Comparison of ENCODE assay signal across 7 mouse cellular contexts in genomic region chr19:24030871-24031556, GRCm38 (mm10). TPM values are rescaled to one million over a fixed set of nuclear protein-coding genes. Genes with fewer than 3 reads are reported as not detected.
DNase-seq lines count a peak whose midpoint lies in the region; ATAC-seq and TF ChIP-seq lines count a peak whose summit lies in the region.

TSS of gene Fam189a2 (minus strand) at chr19:24031019.

- peak; percentile 41 for DNase-seq in R1 (ENCODE audit: low read depth, low spot score)
- peak; percentile 37 for DNase-seq in heart, postnatal 25 days (ENCODE audit: low spot score)
- DNase-seq in layer of hippocampus, adult 9-11 months, result peak; percentile 26
- DNase-seq in midbrain, embryonic 10.5 days (ENCODE audit: low spot score), result peak; percentile 57
- peak; percentile 35 for DNase-seq in urinary bladder, postnatal 14 days (ENCODE audit: low spot score)

- peak within 1 kb of the TSS; percentile 79 for H3K4me3 ChIP-seq in bone marrow macrophage, adult 2 months (ENCODE audit: insufficient read depth, low read length)
- H3K4me3 ChIP-seq in forebrain, embryonic 13.5 days, result peak within 1 kb of the TSS; percentile 65
- peak within 1 kb of the TSS; percentile 64 for H3K4me3 ChIP-seq in midbrain, embryonic 10.5 days

- no peak for TF ChIP-seq CTCF in bone marrow macrophage, adult 2 months (IDR thresholded peaks at IDR 0.05; ENCODE audit: low read depth, low read length)

- no peak within 1 kb of the TSS for H3K27ac ChIP-seq in bone marrow macrophage, adult 2 months (ENCODE audit: insufficient read depth, low read depth, low read length)
- no peak within 1 kb of the TSS for H3K27ac ChIP-seq in forebrain, embryonic 13.5 days
- H3K27ac ChIP-seq in midbrain, embryonic 10.5 days (replicated peaks), result peak within 1 kb of the TSS; percentile 82

- intact Hi-C loops in heart, postnatal 25 days (cut with DNase I), result loop anchor here (5.0 to 10.0 kb wide), 2 partner anchors 56 to 346 kb away; partner anchors contain the start of gene Ptar1

- H3K36me3 ChIP-seq in forebrain, embryonic 13.5 days (ENCODE audit: poor library complexity, severe bottlenecking), result no peaks in the 10 kb centered on the region
- no peaks in the 10 kb centered on the region for H3K36me3 ChIP-seq in midbrain, embryonic 10.5 days

- no peaks in the 10 kb centered on the region for H3K9me3 ChIP-seq in forebrain, embryonic 13.5 days (replicated peaks)
- H3K9me3 ChIP-seq in midbrain, embryonic 10.5 days (replicated peaks), result no peaks in the 10 kb centered on the region

- H3K9ac ChIP-seq in forebrain, embryonic 13.5 days, result peak within 1 kb of the TSS; percentile 79

- peaks cover 55% of the 10 kb centered on the region for H3K27me3 ChIP-seq in forebrain, embryonic 13.5 days
- peaks cover 52% of the 10 kb centered on the region for H3K27me3 ChIP-seq in midbrain, embryonic 10.5 days (ENCODE audit: low read depth, poor library complexity, severe bottlenecking)

- peak within 1 kb of the TSS; percentile 91 for H3K4me2 ChIP-seq in forebrain, embryonic 13.5 days

- TF ChIP-seq POLR2A in bone marrow macrophage, adult 2 months (IDR thresholded peaks at IDR 0.05; ENCODE audit: borderline replicate concordance, low read depth, low read length), result no peak

- peaks cover 8% of the 10 kb centered on the region for H3K4me1 ChIP-seq in bone marrow macrophage, adult 2 months (ENCODE audit: control insufficient read depth, insufficient read depth, low read length)
- peaks cover 15% of the 10 kb centered on the region for H3K4me1 ChIP-seq in forebrain, embryonic 13.5 days
- peaks cover 89% of the 10 kb centered on the region for H3K4me1 ChIP-seq in midbrain, embryonic 10.5 days

- under 1% methylated on average over 52 of the region's 65 CpGs for WGBS in forebrain, embryonic 13.5 days
- WGBS in midbrain, embryonic 10.5 days, result under 1% methylated on average over 58 of the region's 65 CpGs

- peak; percentile 83 for ATAC-seq in forebrain, embryonic 13.5 days

RNA-seq across cellular contexts. Expression of gene Fam189a2, which starts in this region (rescaled TPM):
- polyA plus RNA-seq in bone marrow macrophage, adult 2 months (2012; ENCODE audit: insufficient read depth, insufficient read length, missing spikeins), result not detected in 2 replicates
- 0.35 and 0.47 TPM in 2 replicates for polyA plus RNA-seq in forebrain, embryonic 13.5 days (2015; fragmentation: Nextera tagmentation; extraction: Ambion mirVana)
- 10 to 100 TPM; 49.6 to 53.1 TPM for total RNA-seq in heart, postnatal 25 days (2021)
- 0.95 and 1.1 TPM in 2 replicates for polyA plus RNA-seq in midbrain, embryonic 10.5 days (2016; fragmentation: Nextera tagmentation; extraction: Ambion mirVana)

Comparison
In these comparisons a context has a peak if more than half of its experiments do, and no peak if none do; other contexts are left out.
1. Peak in ATAC-seq, H3K4me3 ChIP-seq, H3K9ac ChIP-seq and H3K4me2 ChIP-seq in forebrain, embryonic 13.5 days; RNA of the gene not detected or under 1 TPM.